Mouse (Mus musculus) neural tube, embryonic 11.5 days (tissue): ENCODE results near the gene Lsmem1. TPM values are rescaled to one million over a fixed set of nuclear protein-coding genes. Genes with fewer than 3 reads are reported as not detected.

Source experiments
- ATAC-seq: fragments of 200-750 bp; cut with Nextera tagmentation; 2 replicates; pipeline ENCODE4 v1.8.0; 2017; ENCODE audit warnings: moderate number of reproducible peaks, mild to moderate bottlenecking, moderate TSS enrichment, moderate library complexity; ENCODE audit not compliant: insufficient read depth, low FRiP score, low TSS enrichment
- DNase-seq: peaks from one replicate; pipeline ENCODE4 v3.0.0-alpha.2; 2015; ENCODE audit warnings: low spot score
- H3K27ac ChIP-seq: fragments of 300-500 bp; sonication (generic); 2 replicates; pipeline ENCODE4 v1.5.1; 2014; ENCODE audit warnings: low read depth, mild to moderate bottlenecking, low read length
- H3K27me3 ChIP-seq: fragments of 300-500 bp; sonication (generic); 2 replicates; pipeline ENCODE4 v1.6.1; 2014; ENCODE audit warnings: mild to moderate bottlenecking, low read length, mixed read lengths; ENCODE audit not compliant: control insufficient read depth, insufficient read depth
- H3K36me3 ChIP-seq: fragments of 300-500 bp; sonication (generic); 2 replicates; pipeline ENCODE4 v1.6.1; 2014; ENCODE audit warnings: mild to moderate bottlenecking, low read length, moderate library complexity, mixed read lengths; ENCODE audit not compliant: control insufficient read depth, insufficient read depth
- H3K4me1 ChIP-seq: fragments of 300-500 bp; sonication (generic); 2 replicates; pipeline ENCODE4 v1.6.1; 2014; ENCODE audit warnings: low read length, mixed read lengths; ENCODE audit not compliant: control insufficient read depth, insufficient read depth
- H3K4me2 ChIP-seq: fragments of 300-500 bp; sonication (generic); 2 replicates; pipeline ENCODE4 v1.6.1; 2014; ENCODE audit warnings: low read depth, mild to moderate bottlenecking, moderate library complexity
- H3K4me3 ChIP-seq: fragments of 300-500 bp; sonication (generic); 2 replicates; pipeline ENCODE4 v1.5.1; 2014; ENCODE audit warnings: low read depth, low read length
- H3K9ac ChIP-seq: fragments of 300-500 bp; sonication (generic); 2 replicates; pipeline ENCODE4 v1.6.1; 2014; ENCODE audit warnings: mild to moderate bottlenecking, low read length
- H3K9me3 ChIP-seq: fragments of 300-500 bp; sonication (generic); 2 replicates; pipeline ENCODE4 v1.6.1; 2016; ENCODE audit warnings: low read length; ENCODE audit not compliant: control insufficient read depth
- WGBS: fragments of 180-500 bp; shearing (Covaris S2); extraction: QIAGEN DNeasy Blood & Tissue Kit; methylation state at CpG from one replicate; pipeline ENCODE4 v1.1.7; 2014; 5-methylcytosine and 5-hydroxymethylcytosine counted together
- microRNA counts: library from miRNA; unstranded; fragments of <30 nt; microRNA quantifications from one replicate; lab custom pipeline; 2015
- microRNA-seq: library from miRNA; unstranded; fragments of <30 nt; microRNA quantifications from one replicate; pipeline ENCODE4, GENCODE M21; 2016
- polyA plus RNA-seq: library from polyadenylated mRNA; unstranded; fragments of >200 nt; fragmentation: Nextera tagmentation; extraction: Ambion mirVana; gene quantifications from 2 replicates; pipeline ENCODE4 v1.2.1, GENCODE M21; 2014

Lsmem1 gene
- polyA plus RNA-seq, 1 experiment from 2014 or later = 0.32 TPM

DNA sequence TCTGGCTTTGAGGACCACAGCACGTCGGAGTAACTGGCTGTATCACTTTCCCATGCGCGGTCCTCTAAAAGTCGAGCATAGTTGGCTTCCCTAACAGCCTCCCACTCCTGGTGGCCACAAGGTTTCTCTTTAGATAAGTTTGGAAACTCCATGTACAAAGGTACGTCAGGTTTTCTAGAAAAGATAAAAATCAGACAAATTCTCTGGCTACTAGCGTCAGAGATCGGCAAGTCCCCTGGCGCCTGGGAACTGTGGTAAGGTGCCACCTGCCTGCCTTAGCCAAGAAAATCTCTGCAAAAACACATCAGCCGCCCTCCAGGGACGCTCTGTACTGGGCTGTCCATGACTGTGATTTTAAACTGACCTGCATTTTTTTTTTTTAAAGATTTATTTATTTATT lies 64.8 kb downstream of the Lsmem1 start:
- Histone ChIP-seq H3K27ac (no peak overlapping the region), H3K4me1 (no peaks in the 10 kb centered on the region; the same call in 1 of the 2 replicates), H3K4me3 (no peak overlapping the region; the same call in 1 of the 2 replicates), H3K4me2 (peak overlapping the region; percentile 82), H3K36me3 (no peaks in the 10 kb centered on the region), H3K27me3 (peaks cover 15% of the 10 kb centered on the region; the same call in 1 of the 2 replicates), H3K9me3 (no peaks in the 10 kb centered on the region), H3K9ac (no peak overlapping the region)
- DNase-seq (no peak), ATAC-seq (no peak)
- WGBS = 61% methylated on average over 11 of the region's 11 CpGs

DNA sequence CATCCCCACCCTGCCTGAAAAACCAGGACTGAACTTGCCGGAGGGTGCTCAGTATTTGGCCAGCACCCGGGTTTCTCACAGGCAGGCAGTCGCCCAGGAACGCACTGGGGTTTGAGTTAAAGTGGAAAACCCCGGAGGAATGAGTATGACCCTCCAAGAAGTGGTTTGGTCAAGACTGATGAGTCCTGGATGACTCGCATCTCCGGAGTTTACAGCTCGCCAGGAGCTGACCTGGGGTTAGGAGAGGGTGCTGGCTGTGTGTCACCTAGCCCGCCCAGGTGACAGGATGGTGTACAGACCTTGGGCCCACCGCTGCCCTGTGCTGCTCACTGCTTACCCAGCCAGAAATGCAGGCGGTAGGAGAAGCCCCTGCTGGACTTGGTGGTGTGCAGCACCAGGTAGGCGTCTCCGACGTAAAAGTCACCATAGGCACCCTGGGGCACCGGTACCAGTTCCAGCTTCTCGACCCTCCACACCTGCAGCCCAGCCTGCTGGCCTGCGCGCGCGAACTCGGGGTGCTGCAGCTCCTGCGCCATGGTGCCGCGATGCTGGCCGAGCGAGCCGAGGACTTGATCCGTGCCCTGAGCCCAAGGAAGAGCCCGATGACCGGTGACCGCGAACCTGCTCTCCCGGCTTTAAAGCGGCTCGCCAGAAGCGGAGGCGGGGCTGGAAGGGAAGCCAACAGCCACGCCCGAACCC lies 65.6 kb downstream of the Lsmem1 start, which contains the start of gene Scin:
TSS of gene Scin (minus strand) at position 656 of the 699 bp plus-strand sequence.
- Histone ChIP-seq H3K4me3 (peak within 1 kb of the TSS; percentile 36), H3K36me3 (no peaks in the 10 kb centered on the region), H3K9me3 (no peaks in the 10 kb centered on the region), H3K27ac (no peak within 1 kb of the TSS), H3K4me1 (no peaks in the 10 kb centered on the region; the same call in 1 of the 2 replicates), H3K27me3 (peaks cover 15% of the 10 kb centered on the region; the same call in 1 of the 2 replicates), H3K4me2 (peak within 1 kb of the TSS; percentile 82), H3K9ac (peak within 1 kb of the TSS; percentile 16; the same call in 1 of the 2 replicates)
- 1% methylated on average over 39 of the region's 39 CpGs for WGBS
- DNase-seq (peak; percentile 55), ATAC-seq (no peak; the same call in 1 of the 2 replicates)

DNA sequence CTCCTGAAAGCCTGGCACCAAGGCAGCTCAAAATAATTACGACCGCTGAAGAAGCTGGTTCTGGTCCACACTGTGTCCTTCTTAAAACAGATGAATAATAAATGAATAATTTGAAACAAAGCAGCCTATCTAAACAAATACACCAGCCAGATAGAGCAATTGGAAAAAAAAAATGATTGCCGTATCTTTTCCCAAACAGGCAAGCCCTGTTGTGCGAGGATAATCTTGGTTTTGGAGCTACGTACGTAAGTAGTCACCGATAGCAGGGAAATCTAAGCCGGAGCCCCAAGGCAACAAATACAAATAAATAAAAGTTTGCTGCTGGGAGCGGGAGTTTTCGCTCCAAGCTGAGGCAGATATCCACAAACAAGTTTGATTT lies 66.1 kb downstream of the Lsmem1 start:
- Histone ChIP-seq H3K9ac (no peak overlapping the region), H3K9me3 (no peaks in the 10 kb centered on the region), H3K4me2 (peak overlapping the region; percentile 82), H3K27me3 (peaks cover 15% of the 10 kb centered on the region; the same call in 1 of the 2 replicates), H3K4me3 (peak overlapping the region; percentile 36), H3K4me1 (no peaks in the 10 kb centered on the region; the same call in 1 of the 2 replicates), H3K36me3 (no peaks in the 10 kb centered on the region), H3K27ac (no peak overlapping the region)
- ATAC-seq (no peak), DNase-seq (no peak)
- 25% methylated on average over 10 of the region's 10 CpGs for WGBS

MicroRNAs encoded within 50 kb of the gene (microRNA counts, 519-probe panel; counts per million panel counts)
- microRNA mmu-miR-1938 (lab: Ali Mortazavi, UCI) = 171 counts per million, percentile 57 among the panel's probes with 10 or more counts

Small RNA genes lying within 50 kb of the gene (microRNA-seq; reads per million reads assigned to microRNA genes)
- gene Mir1938 = 0.78 reads per million

Other genes with a start within 250 kb of the Lsmem1 start
- 109 and 117 TPM in 2 replicates for gene Arl4a, start 161.5 kb downstream of the Lsmem1 start, polyA plus RNA-seq
- gene Scin, start 65.3 kb downstream of the Lsmem1 start, polyA plus RNA-seq = 0.07 TPM in 1 of 2 replicates, not detected in the other
- gene Ifrd1, start 49.0 kb upstream of the Lsmem1 start, polyA plus RNA-seq = 171 and 188 TPM in 2 replicates
- gene Zfp277, start 246.4 kb upstream of the Lsmem1 start, polyA plus RNA-seq = 40.3 and 40.7 TPM in 2 replicates
- gene Dock4, start 246.5 kb upstream of the Lsmem1 start, polyA plus RNA-seq = 16.4 and 19.6 TPM in 2 replicates